Comparison of ENCODE assay signal across 28 mouse cellular contexts in the genomic region with DNA sequence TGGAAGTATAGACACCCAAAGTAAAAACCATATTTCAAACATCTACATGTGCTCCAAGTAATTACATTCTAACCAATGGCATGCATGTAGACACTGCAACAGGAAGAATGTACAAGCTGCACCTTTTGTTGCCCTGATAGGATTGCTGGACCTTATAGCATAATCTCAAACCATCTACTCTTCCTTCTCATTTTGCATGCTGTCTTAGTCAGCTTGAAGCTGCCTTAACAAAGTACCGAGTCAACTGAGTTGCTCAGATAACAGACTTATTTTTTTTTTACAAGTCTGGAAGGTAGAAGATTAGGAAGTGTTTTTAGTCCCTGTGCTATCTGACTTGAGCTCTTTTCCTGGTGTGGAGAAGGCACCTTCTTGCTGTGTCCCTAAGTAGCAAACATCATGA.
A peak's percentile ranks its signal among the peaks of the same experiment; 100 is the strongest.
DNase-seq lines count a peak whose midpoint lies in the region; ATAC-seq and TF ChIP-seq lines count a peak whose summit lies in the region.
"Had no signal": no experiment of that assay in that cellular context is flagged by ENCODE, and none has a peak within 500 bp of the region (broad histone marks: within the 10 kb centered on the region; RNA-seq: fewer than 3 reads in every experiment).

No protein-coding gene starts in this region.

- ATAC-seq in liver, embryonic 12.5 days, result peak; percentile 88
- peak; percentile 80 for ATAC-seq in liver, embryonic 14.5 days (ENCODE audit: insufficient read depth)
- ATAC-seq: forebrain, embryonic 15.5 days; hindbrain, embryonic 16.5 days; Patski had no signal

- peak; percentile 57; the same call in 1 of the 2 replicates for TF ChIP-seq EP300 in liver, embryonic 14.5 days (IDR thresholded peaks at IDR 0.05; ENCODE audit: low read depth)

- 0 out of 2 replicates have a peak, but pooled peaks cover 4% of the 10 kb centered on the region for H3K4me1 ChIP-seq in liver, embryonic 12.5 days
- no peaks in the 10 kb centered on the region for H3K4me1 ChIP-seq in liver, embryonic 14.5 days (replicated peaks; ENCODE audit: control insufficient read depth in 2 of 2, insufficient read depth in 2 of 2, low read length in 1 of 2)
- H3K4me1 ChIP-seq: embryonic facial prominence, embryonic 10.5 days; embryonic facial prominence, embryonic 13.5 days; forebrain, embryonic 12.5 days; forebrain, embryonic 15.5 days; hindbrain, embryonic 10.5 days; hindbrain, embryonic 13.5 days had no signal

- no peak overlapping the region for H3K27ac ChIP-seq in liver, embryonic 12.5 days
- H3K27ac ChIP-seq in liver, embryonic 14.5 days, result no peak overlapping the region
- no peak overlapping the region for H3K27ac ChIP-seq in layer of hippocampus, adult 2 months
- H3K27ac ChIP-seq: embryonic facial prominence, embryonic 10.5 days; embryonic facial prominence, embryonic 13.5 days; forebrain, embryonic 12.5 days; forebrain, embryonic 15.5 days; heart, adult 2 months; hindbrain, embryonic 10.5 days; hindbrain, embryonic 13.5 days had no signal

- no peaks in the 10 kb centered on the region for H3K9me3 ChIP-seq in liver, embryonic 12.5 days (replicated peaks)
- no peaks in the 10 kb centered on the region for H3K9me3 ChIP-seq in liver, embryonic 14.5 days (ENCODE audit: control insufficient read depth, low read length)
- H3K9me3 ChIP-seq: embryonic facial prominence, embryonic 10.5 days; embryonic facial prominence, embryonic 13.5 days; forebrain, embryonic 12.5 days; forebrain, embryonic 15.5 days; hindbrain, embryonic 10.5 days; hindbrain, embryonic 13.5 days had no signal

- no peak for TF ChIP-seq CTCF in liver, embryonic 14.5 days (IDR thresholded peaks at IDR 0.05; ENCODE audit: low read depth)
- TF ChIP-seq CTCF in layer of hippocampus, adult 2 months (conservative IDR thresholded peaks at IDR 0.05), result no peak

- H3K4me2 ChIP-seq in liver, embryonic 12.5 days, result no peak overlapping the region
- H3K4me2 ChIP-seq in liver, embryonic 14.5 days (ENCODE audit: low read depth), result no peak overlapping the region
- H3K4me2 ChIP-seq: embryonic facial prominence, embryonic 13.5 days; forebrain, embryonic 12.5 days; forebrain, embryonic 15.5 days; heart, embryonic 11.5 days; hindbrain, embryonic 13.5 days had no signal

- H3K27me3 ChIP-seq in liver, embryonic 12.5 days (replicated peaks), result no peaks in the 10 kb centered on the region
- H3K27me3 ChIP-seq in liver, embryonic 14.5 days (ENCODE audit: control insufficient read depth, insufficient read depth, low read length), result no peaks in the 10 kb centered on the region
- H3K27me3 ChIP-seq: CH12.LX; embryonic facial prominence, embryonic 13.5 days; forebrain, embryonic 12.5 days; forebrain, embryonic 15.5 days; hindbrain, embryonic 13.5 days; Patski had no signal

- no peak overlapping the region for H3K4me3 ChIP-seq in liver, embryonic 12.5 days
- H3K4me3 ChIP-seq in liver, embryonic 14.5 days (ENCODE audit: insufficient read depth in 1 of 2, low read depth in 2 of 2, low read length in 2 of 2), result no peak overlapping the region
- H3K4me3 ChIP-seq in layer of hippocampus, adult 2 months, result no peak overlapping the region
- H3K4me3 ChIP-seq: embryonic facial prominence, embryonic 10.5 days; embryonic facial prominence, embryonic 13.5 days; erythroblast, embryonic 14.5 days; forebrain, embryonic 12.5 days; forebrain, embryonic 15.5 days; heart, adult 2 months; hindbrain, embryonic 10.5 days; hindbrain, embryonic 13.5 days had no signal

- no peak overlapping the region for H3K9ac ChIP-seq in liver, embryonic 12.5 days
- no peak overlapping the region for H3K9ac ChIP-seq in liver, embryonic 14.5 days (replicated peaks)
- H3K9ac ChIP-seq: embryonic facial prominence, embryonic 13.5 days; forebrain, embryonic 12.5 days; forebrain, embryonic 15.5 days; hindbrain, embryonic 13.5 days had no signal

- no peak for DNase-seq in liver
- peak; percentile 10 for DNase-seq in c-Kit-positive CD71-positive TER-119-negative erythroid progenitor cells, embryonic 14.5 days (ENCODE audit: low read depth)
- peak; percentile 2 to 36 (median 2) for DNase-seq in liver, embryonic 14.5 days (ENCODE audit: low read depth in 3 of 3, low spot score in 3 of 3)
- DNase-seq in right cerebral cortex, postnatal 25 days, result no peak
- DNase-seq in layer of hippocampus, adult 2 months (ENCODE audit: low spot score in 2 of 2), result no peak
- no peak for DNase-seq in heart, adult 9 months (ENCODE audit: low spot score in 2 of 2)
- DNase-seq: adrenal gland, postnatal 10 days; adrenal gland, postnatal 36 days; B cell, adult 2 months; cerebellum, adult 11-12 months; cerebellum, adult 8-10 months; cerebellum, postnatal 10 days; cerebellum, postnatal 36 days; embryo, embryonic 11 days; gastrocnemius, postnatal 36 days; heart, adult 2 months had no signal

- WGBS in liver, embryonic 12.5 days (ENCODE audit: insufficient replicate concordance), result 12% methylated on average over 1 of the region's 1 CpGs
- WGBS in liver, embryonic 14.5 days (ENCODE audit: insufficient replicate concordance), result 14% methylated on average over 1 of the region's 1 CpGs

- H3K36me3 ChIP-seq in liver, embryonic 12.5 days, result no peaks in the 10 kb centered on the region
- no peaks in the 10 kb centered on the region for H3K36me3 ChIP-seq in liver, embryonic 14.5 days (replicated peaks; ENCODE audit: control insufficient read depth, insufficient read depth, low read depth)
- H3K36me3 ChIP-seq: embryonic facial prominence, embryonic 10.5 days; embryonic facial prominence, embryonic 13.5 days; forebrain, embryonic 12.5 days; forebrain, embryonic 15.5 days; hindbrain, embryonic 10.5 days; hindbrain, embryonic 13.5 days had no signal

Comparison
In these comparisons a context has a peak if more than half of its experiments do, and no peak if none do; other contexts are left out.
1. DNase-seq: peak in c-Kit-positive CD71-positive TER-119-negative erythroid progenitor cells, embryonic 14.5 days (single experiment) and liver, embryonic 14.5 days (3 of 3); none in liver (single experiment), right cerebral cortex, postnatal 25 days (single experiment), layer of hippocampus, adult 2 months (0 of 2) and heart, adult 9 months (0 of 2).